Mouse (Mus musculus) cortical plate, adult 2 months (tissue): ENCODE results near the gene Ttc28.

Experiments
- CTCF ChIP-seq: fragments of 200-500 bp; IDR thresholded peaks from 2 replicates; pipeline ENCODE4 v1.5.1; 2011; ENCODE audit warnings: mild to moderate bottlenecking, control low read depth, low read length; ENCODE audit not compliant: insufficient read depth; ENCODE audit errors: extremely low read depth
- POLR2A ChIP-seq: fragments of 200-500 bp; IDR thresholded peaks from 2 replicates; pipeline ENCODE4 v1.6.1; 2011; ENCODE audit warnings: mild to moderate bottlenecking, low read length, control low read depth; ENCODE audit not compliant: insufficient read depth; ENCODE audit errors: extremely low read depth

GRCm38 (mm10) chr5:110839038-110839677 is 40.4 kb upstream of the Ttc28 start:
- TF ChIP-seq CTCF = no peak
- TF ChIP-seq POLR2A = no peak
